Mouse (Mus musculus) liver, embryonic 12.5 days (tissue): ENCODE results near the gene Sart3. TPM values are rescaled to one million over a fixed set of nuclear protein-coding genes. Genes with fewer than 3 reads are reported as not detected.

Experiments
- ATAC-seq: fragments of 200-750 bp; cut with Nextera tagmentation; 2 replicates; pipeline ENCODE4 v1.8.0; 2017; ENCODE audit warnings: moderate number of reproducible peaks, mild to moderate bottlenecking, moderate library complexity
- H3K27ac ChIP-seq: fragments of 300-500 bp; sonication (generic); 2 replicates; pipeline ENCODE4 v1.5.1; 2016; ENCODE audit warnings: mild to moderate bottlenecking
- H3K27me3 ChIP-seq: fragments of 300-500 bp; sonication (generic); replicated peaks from 2 replicates; pipeline ENCODE4 v1.6.1; 2016; ENCODE audit warnings: mild to moderate bottlenecking, moderate library complexity
- H3K36me3 ChIP-seq: fragments of 300-500 bp; sonication (generic); 2 replicates; pipeline ENCODE4 v1.6.1; 2016; ENCODE audit warnings: mild to moderate bottlenecking, moderate library complexity
- H3K4me1 ChIP-seq: fragments of 300-500 bp; sonication (generic); 2 replicates; pipeline ENCODE4 v1.6.1; 2016
- H3K4me2 ChIP-seq: fragments of 300-500 bp; sonication (generic); 2 replicates; pipeline ENCODE4 v1.6.1; 2016; ENCODE audit warnings: mild to moderate bottlenecking, moderate library complexity
- H3K4me3 ChIP-seq: fragments of 300-500 bp; sonication (generic); 2 replicates; pipeline ENCODE4 v1.5.1; 2016; ENCODE audit warnings: mild to moderate bottlenecking, moderate library complexity
- H3K9ac ChIP-seq: fragments of 300-500 bp; sonication (generic); 2 replicates; pipeline ENCODE4 v1.6.1; 2016; ENCODE audit warnings: mild to moderate bottlenecking, moderate library complexity
- H3K9me3 ChIP-seq: fragments of 300-500 bp; sonication (generic); replicated peaks from 2 replicates; pipeline ENCODE4 v1.6.1; 2016; ENCODE audit warnings: mild to moderate bottlenecking, moderate library complexity
- WGBS: fragments of 180-500 bp; shearing (Covaris S2); methylation state at CpG from one replicate; pipeline ENCODE4 v1.1.7; 2016; ENCODE audit not compliant: insufficient replicate concordance; 5-methylcytosine and 5-hydroxymethylcytosine counted together
- polyA plus RNA-seq: library from polyadenylated mRNA; unstranded; fragments of >200 nt; fragmentation: Nextera tagmentation; extraction: Ambion mirVana; gene quantifications from 2 replicates; pipeline ENCODE4 v1.2.1, GENCODE M21; 2016

Sart3 gene
- polyA plus RNA-seq, 1 experiment from 2014 or later, result 40.4 TPM

GRCm38 (mm10) chr5:113776128-113776895 is 4.0 kb upstream of the Sart3 start:
- Histone ChIP-seq H3K9me3 (no peaks in the 10 kb centered on the region), H3K4me2 (no peak overlapping the region), H3K27ac (peak overlapping the region; percentile 42), H3K27me3 (no peaks in the 10 kb centered on the region), H3K9ac (no peak overlapping the region), H3K4me3 (no peak overlapping the region), H3K4me1 (peaks cover 22% of the 10 kb centered on the region), H3K36me3 (peaks cover 45% of the 10 kb centered on the region)
- no peak for ATAC-seq
- 63% methylated on average over 15 of the region's 15 CpGs for WGBS

- peaks cover 25% of the 10 kb centered on the region for H3K4me1 ChIP-seq
- no peak overlapping the region for H3K4me3 ChIP-seq
- H3K27ac ChIP-seq, result 0 out of 2 replicates have a peak overlapping the region, but pooled peaks have one; percentile 20
- peaks cover 45% of the 10 kb centered on the region for H3K36me3 ChIP-seq
- no peak overlapping the region for H3K9ac ChIP-seq
- 83% methylated on average over 10 of the region's 10 CpGs for whole genome bisulfite sequencing
- no peaks in the 10 kb centered on the region for H3K9me3 ChIP-seq
- H3K4me2 ChIP-seq, result no peak overlapping the region
- H3K27me3 ChIP-seq, result no peaks in the 10 kb centered on the region
- no peak for ATAC-seq
Observed at GRCm38 (mm10) chr5:113775585-113775984, 3.3 kb upstream of the Sart3 start.

- peak; percentile 47 for ATAC-seq
- Histone ChIP-seq H3K9ac (peak overlapping the region; percentile 85), H3K4me3 (peak overlapping the region; percentile 98), H3K36me3 (peaks cover 55% of the 10 kb centered on the region), H3K9me3 (no peaks in the 10 kb centered on the region), H3K27ac (peak overlapping the region; percentile 91), H3K4me2 (peak overlapping the region; percentile 77), H3K4me1 (peaks cover 44% of the 10 kb centered on the region), H3K27me3 (no peaks in the 10 kb centered on the region)
- 1% methylated on average over 7 of the region's 7 CpGs for WGBS
Observed at GRCm38 (mm10) chr5:113773664-113774063, 1.4 kb upstream of the Sart3 start.

GRCm38 (mm10) chr5:113772905-113773519 is 702 bp upstream of the Sart3 start:
- peak overlapping the region; percentile 85 for H3K9ac ChIP-seq
- peak overlapping the region; percentile 98 for H3K4me3 ChIP-seq
- peak overlapping the region; percentile 91 for H3K27ac ChIP-seq
- H3K36me3 ChIP-seq, result peaks cover 55% of the 10 kb centered on the region
- peak; percentile 36 for ATAC-seq
- peaks cover 47% of the 10 kb centered on the region for H3K4me1 ChIP-seq
- peak overlapping the region; percentile 77 for H3K4me2 ChIP-seq
- WGBS, result 3% methylated on average over 25 of the region's 38 CpGs
- no peaks in the 10 kb centered on the region for H3K27me3 ChIP-seq
- no peaks in the 10 kb centered on the region for H3K9me3 ChIP-seq

GRCm38 (mm10) chr5:113771213-113772162 is 822 bp downstream of the Sart3 start:
- Histone ChIP-seq H3K4me3 (peak overlapping the region; percentile 98), H3K27me3 (no peaks in the 10 kb centered on the region), H3K4me1 (peaks cover 47% of the 10 kb centered on the region), H3K9ac (peak overlapping the region; percentile 92), H3K36me3 (peaks cover 57% of the 10 kb centered on the region), H3K27ac (peak overlapping the region; percentile 91), H3K9me3 (no peaks in the 10 kb centered on the region), H3K4me2 (peak overlapping the region; percentile 77)
- peak; percentile 78 for ATAC-seq
- under 1% methylated on average over 91 of the region's 97 CpGs for WGBS

GRCm38 (mm10) chr5:113768806-113769205 is 3.5 kb downstream of the Sart3 start:
- WGBS, result 88% methylated on average over 8 of the region's 8 CpGs
- ATAC-seq, result no peak

GRCm38 (mm10) chr5:113765641-113766526 is 6.4 kb downstream of the Sart3 start:
- H3K9ac ChIP-seq, result no peak overlapping the region
- peaks cover 85% of the 10 kb centered on the region for H3K36me3 ChIP-seq
- 79% methylated on average over 13 of the region's 13 CpGs for WGBS
- ATAC-seq, result no peak
- no peak overlapping the region for H3K4me2 ChIP-seq
- no peak overlapping the region for H3K4me3 ChIP-seq
- H3K27ac ChIP-seq, result no peak overlapping the region
- peaks cover 26% of the 10 kb centered on the region for H3K4me1 ChIP-seq
- H3K9me3 ChIP-seq, result no peaks in the 10 kb centered on the region
- no peaks in the 10 kb centered on the region for H3K27me3 ChIP-seq

More at GRCm38 (mm10) chr5:113768806-113769205, 3.5 kb downstream of the Sart3 start:
- Histone ChIP-seq H3K9ac (no peak overlapping the region), H3K27me3 (no peaks in the 10 kb centered on the region), H3K27ac (no peak overlapping the region), H3K4me3 (no peak overlapping the region), H3K4me1 (peaks cover 41% of the 10 kb centered on the region), H3K4me2 (no peak overlapping the region), H3K36me3 (peaks cover 55% of the 10 kb centered on the region), H3K9me3 (no peaks in the 10 kb centered on the region)

- ATAC-seq, result no peak
- Histone ChIP-seq H3K9me3 (no peaks in the 10 kb centered on the region), H3K36me3 (peaks cover 97% of the 10 kb centered on the region), H3K4me3 (no peak overlapping the region), H3K27ac (no peak overlapping the region), H3K4me1 (peaks cover 11% of the 10 kb centered on the region), H3K27me3 (no peaks in the 10 kb centered on the region), H3K9ac (no peak overlapping the region), H3K4me2 (no peak overlapping the region)
- WGBS, result 88% methylated on average over 7 of the region's 7 CpGs
Observed at GRCm38 (mm10) chr5:113764426-113764825, 7.9 kb downstream of the Sart3 start.

GRCm38 (mm10) chr5:113761585-113761984 is 10.7 kb downstream of the Sart3 start:
- H3K4me2 ChIP-seq, result no peak overlapping the region
- WGBS, result 67% methylated on average over 2 of the region's 2 CpGs
- H3K9me3 ChIP-seq, result no peaks in the 10 kb centered on the region
- no peak overlapping the region for H3K9ac ChIP-seq
- no peaks in the 10 kb centered on the region for H3K27me3 ChIP-seq
- H3K4me3 ChIP-seq, result no peak overlapping the region
- ATAC-seq, result no peak
- no peak overlapping the region for H3K27ac ChIP-seq
- H3K36me3 ChIP-seq, result peaks cover 97% of the 10 kb centered on the region
- no peaks in the 10 kb centered on the region for H3K4me1 ChIP-seq

GRCm38 (mm10) chr5:113755347-113756030 is 16.8 kb downstream of the Sart3 start:
- H3K27ac ChIP-seq, result no peak overlapping the region
- no peak overlapping the region for H3K9ac ChIP-seq
- H3K27me3 ChIP-seq, result no peaks in the 10 kb centered on the region
- ATAC-seq, result no peak
- WGBS, result 87% methylated on average over 15 of the region's 15 CpGs
- no peaks in the 10 kb centered on the region for H3K9me3 ChIP-seq
- peaks cover 100% of the 10 kb centered on the region for H3K36me3 ChIP-seq
- H3K4me2 ChIP-seq, result no peak overlapping the region
- H3K4me3 ChIP-seq, result no peak overlapping the region
- H3K4me1 ChIP-seq, result no peaks in the 10 kb centered on the region
